Mouse (Mus musculus): Measurements from ENCODE around the gene Gm49355.
"Not testable (repeated sequence)": the region's sequence is repeated elsewhere in the genome, so short reads cannot be mapped to it uniquely, and the experiment has no call there.

The Gm49355 gene

DNA sequence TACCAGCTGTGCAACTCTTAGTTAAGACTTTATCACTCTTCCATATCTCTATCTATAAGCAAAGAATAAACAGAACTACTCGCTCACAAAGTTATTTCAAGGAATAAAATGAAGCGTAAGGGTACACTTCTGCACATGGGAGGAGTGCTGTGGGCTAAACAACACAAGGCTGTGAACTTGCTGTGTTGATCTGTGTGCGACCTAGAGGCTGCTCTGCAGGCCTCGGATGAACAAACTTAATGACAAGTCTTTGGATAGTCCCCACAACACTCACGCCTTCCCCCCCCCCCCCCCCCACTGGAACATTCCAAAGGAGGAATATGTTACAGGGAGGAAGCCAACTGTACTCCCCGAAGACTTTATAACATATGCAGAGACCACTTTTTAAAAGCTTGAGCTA, at the start of gene Gm49355:
Gene Gm49355, plus strand, starts transcription at position 336 of the 400 bp plus-strand sequence.
- DNase-seq (ENCODE audit: low spot score), result no peak

DNA sequence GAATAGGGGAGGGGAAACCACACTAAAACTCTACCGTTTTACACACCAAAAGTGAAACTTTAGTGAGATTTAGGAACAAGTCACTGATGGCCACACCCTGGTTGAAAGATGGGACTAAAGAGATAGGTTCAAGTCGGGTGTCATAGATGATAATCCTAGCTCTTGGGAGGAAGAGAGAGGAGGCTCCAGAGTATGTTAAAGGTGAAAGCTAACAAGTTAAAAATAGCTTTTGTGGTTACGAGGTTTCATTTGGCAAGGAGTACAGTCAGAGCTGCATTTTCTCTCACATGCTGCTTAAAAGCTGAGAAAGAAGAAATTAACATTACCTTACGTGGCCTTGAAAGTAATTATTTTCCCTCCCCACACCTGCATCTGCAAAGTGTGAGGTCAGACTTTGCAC, 40.0 kb upstream of the Gm49355 start:
- DNase-seq (ENCODE audit: low spot score), result no peak

DNA sequence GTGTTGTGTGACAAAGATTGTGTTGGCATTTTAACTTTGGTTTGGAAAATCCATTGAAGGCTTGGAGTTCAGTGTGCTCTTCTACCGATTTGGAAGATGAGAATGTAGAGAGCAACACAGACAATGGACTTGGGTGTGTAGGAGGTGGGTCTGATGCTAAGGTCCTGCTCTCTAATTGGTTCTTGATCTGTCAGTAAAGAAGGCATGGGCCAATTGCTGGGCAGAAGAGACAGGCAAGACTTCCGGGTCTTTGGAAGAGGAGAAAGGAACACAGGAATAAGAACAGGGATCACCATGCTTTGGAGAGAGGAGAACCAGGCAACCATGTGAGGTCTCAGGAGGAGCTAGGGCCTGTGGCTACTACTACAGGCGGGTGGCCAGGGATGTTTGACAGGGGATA, 7.7 kb upstream of the Gm49355 start:
- DNase-seq (ENCODE audit: low spot score), result no peak

- DNase-seq (ENCODE audit: low spot score), result peak; percentile 76
These were observed 551 bp downstream of the Gm49355 start, which contains the start of gene 3830406C13Rik for GRCm38 (mm10) chr14:12284141-12284912. TSS of gene 3830406C13Rik (plus strand) at chr14:12284173.

DNA sequence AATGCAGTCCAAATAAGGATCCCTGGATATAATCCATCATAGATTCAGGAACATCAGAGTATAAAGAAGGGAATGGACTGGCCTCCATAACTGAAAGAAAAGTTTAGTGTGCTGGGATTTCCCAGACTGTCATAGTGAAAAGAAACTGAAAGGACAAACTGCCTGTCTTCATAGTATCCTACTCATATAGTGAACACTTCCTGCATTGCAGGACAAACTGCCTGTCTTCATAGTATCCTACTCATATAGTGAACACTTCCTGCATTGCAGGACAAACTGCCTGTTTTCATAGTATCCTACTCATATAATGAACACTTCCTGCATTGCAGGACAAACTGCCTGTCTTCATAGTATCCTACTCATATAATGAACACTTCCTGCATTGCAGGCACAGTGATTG, 6.0 kb downstream of the Gm49355 start:
- not testable (repeated sequence) for DNase-seq (ENCODE audit: low spot score)

- DNase-seq (ENCODE audit: low spot score), result no peak
These were observed 12.6 kb downstream of the Gm49355 start for GRCm38 (mm10) chr14:12296391-12296790.

- DNase-seq (ENCODE audit: low spot score), result no peak
These were observed 15.4 kb downstream of the Gm49355 start for GRCm38 (mm10) chr14:12299171-12299570.

GRCm38 (mm10) chr14:12299654-12300053, 15.9 kb downstream of the Gm49355 start:
- DNase-seq (ENCODE audit: low spot score), result no peak

DNA sequence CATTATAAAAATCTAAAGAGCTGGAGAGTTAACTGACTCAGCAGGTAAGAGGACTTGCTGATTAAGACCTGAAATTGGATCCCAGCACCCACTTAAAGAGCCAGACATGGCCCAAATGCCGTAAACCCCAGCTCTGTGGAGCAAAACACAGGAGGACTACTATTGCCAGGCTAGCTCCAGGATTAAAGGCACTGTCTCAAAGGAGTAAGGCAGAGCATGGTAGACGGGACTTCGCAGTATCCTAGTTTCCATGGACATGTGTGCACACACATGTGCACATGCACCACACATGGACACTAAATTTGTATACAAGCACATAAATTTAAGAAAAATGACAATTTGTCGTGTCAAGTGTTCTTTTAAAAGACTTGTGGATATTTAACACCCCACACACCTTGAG, 16.5 kb downstream of the Gm49355 start:
- no peak for DNase-seq (ENCODE audit: low spot score)

DNA sequence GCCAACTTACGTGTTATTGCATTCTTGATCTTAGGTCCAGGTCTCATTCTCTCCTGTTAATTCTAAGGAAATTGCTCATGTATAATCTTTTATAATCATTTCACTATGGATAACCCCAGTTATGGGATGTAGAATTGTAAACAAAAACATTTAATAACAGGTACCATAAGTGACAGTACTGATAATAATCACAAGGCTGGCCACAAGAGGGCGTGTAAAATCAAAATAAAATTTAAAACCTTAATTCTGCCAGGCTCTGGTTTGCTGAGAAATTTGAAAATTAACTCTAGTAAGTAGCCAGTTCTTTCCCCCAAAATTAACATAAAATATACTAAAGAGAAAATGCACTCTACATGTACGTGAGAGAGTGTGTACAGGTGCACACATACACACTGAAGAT, 16.9 kb downstream of the Gm49355 start:
- DNase-seq (ENCODE audit: low spot score), result no peak

DNA sequence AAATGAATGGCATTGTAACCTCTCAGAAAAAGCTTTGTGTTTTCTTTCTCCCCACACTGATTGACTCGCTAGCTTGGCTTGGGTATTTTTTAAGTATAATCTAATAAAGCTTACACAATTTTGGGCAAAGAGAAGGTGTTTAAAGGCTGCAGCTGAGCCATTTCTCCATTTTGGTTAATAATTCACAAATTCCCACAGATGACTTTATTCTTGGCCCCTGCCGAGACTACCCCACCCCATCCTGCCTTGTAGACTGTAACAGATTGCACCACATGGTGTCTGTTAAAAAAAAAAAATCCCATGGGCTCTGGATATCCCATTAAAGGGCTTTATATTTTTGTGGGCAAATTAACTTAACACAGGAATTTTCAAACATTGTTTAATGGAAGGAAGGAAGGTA, 19.3 kb downstream of the Gm49355 start:
- no peak for DNase-seq (ENCODE audit: low spot score)

DNA sequence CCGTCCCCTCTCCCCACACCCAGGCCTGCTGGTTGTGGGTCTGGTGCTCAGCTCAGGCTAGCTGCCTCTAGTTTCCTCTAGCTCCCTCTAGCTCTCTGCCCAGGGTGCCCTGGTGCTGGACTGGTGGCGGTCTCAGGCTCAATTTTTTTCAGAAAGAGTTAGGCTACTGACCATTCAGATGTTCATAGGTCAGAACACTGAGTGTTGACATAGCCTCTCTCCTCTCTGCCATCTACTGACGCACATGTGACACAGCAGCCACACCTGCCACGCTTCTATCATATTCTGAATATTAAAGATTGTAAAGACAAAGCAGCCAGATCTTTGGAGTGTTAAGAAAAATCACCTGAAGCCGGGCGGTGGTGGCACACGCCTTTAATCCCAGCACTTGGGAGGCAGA, 49.8 kb downstream of the Gm49355 start:
- no peak for DNase-seq (ENCODE audit: low spot score)

- DNase-seq (ENCODE audit: low spot score), result no peak
These were observed 51.1 kb downstream of the Gm49355 start for GRCm38 (mm10) chr14:12334925-12335324.

GRCm38 (mm10) chr14:12337421-12337997, 53.7 kb downstream of the Gm49355 start:
- no peak for DNase-seq (ENCODE audit: low spot score)

DNA sequence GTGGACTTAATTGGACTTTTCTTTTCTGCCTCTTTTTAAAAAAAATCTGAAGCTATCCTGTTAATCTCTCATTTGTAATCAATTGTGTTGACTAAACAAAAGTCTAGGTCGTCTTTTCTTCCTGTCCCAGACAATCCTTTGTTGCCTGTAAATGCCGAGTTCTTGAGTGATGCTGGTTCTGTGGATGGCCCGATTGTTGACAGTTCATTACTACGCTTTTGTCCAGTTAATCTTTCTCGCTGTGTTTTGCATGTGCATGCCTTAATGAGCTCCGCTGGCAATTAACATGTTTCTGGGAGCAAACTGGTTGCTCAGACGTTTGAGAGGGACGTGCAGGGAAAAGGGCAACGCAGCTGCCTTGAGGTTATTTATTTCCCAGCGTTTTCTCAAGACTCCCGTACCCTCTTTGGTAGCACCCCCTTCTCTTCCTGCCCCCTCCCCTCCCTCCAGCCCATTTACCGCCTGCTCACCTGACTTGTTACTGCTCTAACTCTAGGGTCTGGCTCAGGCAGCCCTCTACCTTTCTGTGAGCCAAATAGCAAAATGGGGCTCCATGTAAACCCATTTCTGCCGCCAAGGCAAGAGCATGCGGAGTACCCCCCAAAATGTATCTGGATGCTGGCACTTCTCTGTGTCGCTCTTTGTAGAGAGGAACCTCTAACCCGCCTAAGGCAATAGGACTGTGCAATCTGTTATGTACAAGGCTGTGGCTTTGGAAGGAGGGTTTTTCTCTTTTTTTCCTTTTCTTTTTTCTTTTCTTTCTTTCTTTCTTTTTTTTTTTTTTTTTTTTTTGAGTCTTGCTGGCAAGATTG, 54.4 kb downstream of the Gm49355 start:
- no peak for DNase-seq (ENCODE audit: low spot score)

GRCm38 (mm10) chr14:12338811-12339565, 55.2 kb downstream of the Gm49355 start:
- no peak for DNase-seq (ENCODE audit: low spot score)

- no peak for DNase-seq (ENCODE audit: low spot score)
These were observed 56.7 kb downstream of the Gm49355 start for GRCm38 (mm10) chr14:12340238-12341074.

DNA sequence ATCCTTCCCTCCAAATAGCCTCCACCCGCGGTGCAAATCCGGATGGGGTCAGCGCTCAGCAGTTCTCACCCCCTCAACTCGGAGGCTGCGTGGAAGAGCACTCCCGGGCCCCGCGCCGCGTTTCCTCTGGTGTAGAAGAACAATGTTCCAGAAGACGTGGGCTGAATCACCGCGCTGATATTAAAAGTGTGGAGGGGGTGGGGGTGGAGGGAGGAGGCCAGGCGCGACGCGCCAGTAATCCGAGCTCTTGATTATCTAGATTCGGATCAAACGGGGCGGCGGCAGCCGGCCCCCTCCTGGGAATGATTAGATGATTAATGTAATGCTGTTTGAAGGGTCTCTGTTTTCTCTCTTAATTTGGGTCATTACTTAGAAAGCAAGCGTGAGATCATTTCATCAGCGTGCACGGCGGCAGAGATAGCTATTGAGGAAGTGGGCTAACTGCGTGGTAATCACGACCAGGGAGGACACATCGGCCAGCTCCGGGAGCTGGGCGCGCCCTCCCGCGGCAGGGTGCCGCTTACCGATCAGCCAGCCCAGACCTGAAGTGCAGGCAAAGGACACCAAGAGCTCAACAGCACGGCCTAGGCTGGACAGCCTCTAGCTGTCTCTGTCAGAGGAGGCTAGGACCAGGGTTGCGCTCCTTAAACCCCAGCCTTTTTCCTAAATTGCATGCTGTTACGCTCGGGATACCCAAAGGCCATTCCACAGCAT, 57.5 kb downstream of the Gm49355 start:
- DNase-seq (ENCODE audit: low spot score), result no peak

DNA sequence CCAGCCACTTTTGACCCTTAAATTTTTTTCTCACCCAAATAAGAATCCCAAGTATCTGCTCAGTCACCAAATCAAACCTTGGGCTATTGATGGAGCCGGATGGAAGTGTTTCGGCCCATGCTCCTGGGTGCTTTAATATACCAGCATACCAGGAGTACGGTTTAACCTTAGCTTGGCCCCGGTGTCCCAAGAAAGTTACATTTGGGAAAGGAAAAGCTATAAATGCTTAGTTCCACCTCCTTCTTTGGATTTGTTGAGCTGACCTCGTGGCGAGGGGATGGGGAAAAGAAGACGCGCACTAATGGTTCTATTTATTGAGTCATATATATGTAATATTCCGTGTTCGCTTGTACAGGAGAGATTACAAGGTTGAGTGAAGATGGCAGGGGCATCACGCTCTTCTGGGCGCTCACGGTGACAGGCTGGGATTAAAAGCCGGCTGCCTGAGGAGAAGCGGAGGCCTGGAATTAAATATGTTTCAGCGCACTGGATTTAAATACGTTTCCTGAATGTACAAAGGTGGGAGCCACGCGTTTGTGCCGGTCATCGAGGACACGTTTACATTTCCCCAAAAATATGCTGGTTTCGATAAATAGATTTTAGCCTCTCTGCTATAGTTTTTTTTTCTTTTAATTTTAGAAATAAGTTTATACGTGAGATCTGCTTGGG, 58.1 kb downstream of the Gm49355 start:
- DNase-seq (ENCODE audit: low spot score), result no peak

Data from ovary, postnatal 14 days (tissue).